Mouse (Mus musculus) hindbrain, embryonic 16.5 days (tissue): ENCODE measurements around the gene Rangap1. TPM values are rescaled to one million over a fixed set of nuclear protein-coding genes. Genes with fewer than 3 reads are reported as not detected.

ENCODE experiments used
- ATAC-seq: fragments of 200-750 bp; cut with Nextera tagmentation; 2 replicates; pipeline ENCODE4 v1.8.0; 2017; ENCODE audit warnings: moderate TSS enrichment, moderate library complexity
- H3K27ac ChIP-seq: fragments of 300-500 bp; sonication (generic); 2 replicates; pipeline ENCODE4 v1.5.1; 2014; ENCODE audit warnings: low read depth, mild to moderate bottlenecking, control low read depth, low read length, moderate library complexity
- H3K27me3 ChIP-seq: fragments of 300-500 bp; sonication (generic); replicated peaks from 2 replicates; pipeline ENCODE4 v1.6.1; 2014; ENCODE audit warnings: low read length; ENCODE audit not compliant: control insufficient read depth, insufficient read depth
- H3K36me3 ChIP-seq: fragments of 300-500 bp; sonication (generic); 2 replicates; pipeline ENCODE4 v1.6.1; 2014; ENCODE audit warnings: mild to moderate bottlenecking, low read length, moderate library complexity, mixed read lengths; ENCODE audit not compliant: control insufficient read depth, insufficient read depth
- H3K4me1 ChIP-seq: fragments of 300-500 bp; sonication (generic); 2 replicates; pipeline ENCODE4 v1.6.1; 2014; ENCODE audit warnings: low read depth, low read length; ENCODE audit not compliant: control insufficient read depth, insufficient read depth
- H3K4me2 ChIP-seq: fragments of 300-500 bp; sonication (generic); 2 replicates; pipeline ENCODE4 v1.6.1; 2014; ENCODE audit warnings: mild to moderate bottlenecking, low read length, control low read depth, moderate library complexity
- H3K4me3 ChIP-seq: fragments of 300-500 bp; sonication (generic); 2 replicates; pipeline ENCODE4 v1.5.1; 2014; ENCODE audit warnings: mild to moderate bottlenecking, low read length, control low read depth, moderate library complexity
- H3K9ac ChIP-seq: fragments of 300-500 bp; sonication (generic); 2 replicates; pipeline ENCODE4 v1.6.1; 2014; ENCODE audit warnings: low read depth, mild to moderate bottlenecking, control low read depth, low read length, moderate library complexity
- H3K9me3 ChIP-seq: fragments of 300-500 bp; sonication (generic); 2 replicates; pipeline ENCODE4 v1.6.1; 2014; ENCODE audit warnings: mild to moderate bottlenecking, low read length, moderate library complexity; ENCODE audit not compliant: control insufficient read depth
- WGBS: fragments of 180-500 bp; shearing (Covaris S2); extraction: QIAGEN DNeasy Blood & Tissue Kit; methylation state at CpG from one replicate; pipeline ENCODE4 v1.1.7; 2014; 5-methylcytosine and 5-hydroxymethylcytosine counted together
- polyA plus RNA-seq: library from polyadenylated mRNA; unstranded; fragments of >200 nt; fragmentation: Nextera tagmentation; extraction: Ambion mirVana; gene quantifications from 2 replicates; pipeline ENCODE4 v1.2.1, GENCODE M21; 2015

Gene Rangap1
- 164 and 165 TPM in 2 replicates for polyA plus RNA-seq

DNA sequence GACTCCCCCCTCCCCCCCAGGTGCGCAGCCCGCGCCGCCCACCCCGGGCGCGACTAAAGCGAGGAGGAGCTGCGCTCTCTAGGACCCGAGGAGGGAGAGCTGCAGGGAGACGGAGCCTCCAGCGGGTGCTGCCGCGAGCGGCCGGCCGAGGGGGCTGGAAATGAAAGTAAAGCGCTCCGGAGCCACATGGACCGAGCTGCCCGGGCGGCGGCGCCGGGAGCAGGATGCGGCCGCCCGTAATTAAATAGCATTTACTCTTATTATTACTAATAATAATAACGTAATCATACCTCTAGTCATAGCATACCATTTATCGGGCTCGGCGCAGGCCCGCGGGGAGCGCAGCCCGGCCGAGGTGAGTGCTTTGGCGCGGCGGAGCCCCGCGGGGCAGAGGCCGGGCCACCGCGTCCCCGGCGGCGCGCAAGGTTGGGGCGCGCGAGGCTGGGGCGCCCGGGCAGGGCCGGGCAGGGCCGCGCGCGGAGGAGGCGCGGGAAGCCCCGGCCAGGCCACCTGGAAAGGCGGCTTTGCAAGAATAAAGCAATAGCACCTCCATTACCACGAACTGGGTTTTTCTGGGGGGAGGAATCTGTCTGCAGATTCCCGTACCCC lies at the start of gene Rangap1, which contains the start of gene Zc3h7b:
Gene Rangap1 (minus strand): TSS at position 539 of the 609 bp plus-strand sequence.
Gene Zc3h7b (plus strand): TSS at position 66 of the 609 bp plus-strand sequence.
- Histone ChIP-seq H3K4me3 (peak within 1 kb of the TSS; percentile 97), H3K9me3 (no peaks in the 10 kb centered on the region), H3K36me3 (no peaks in the 10 kb centered on the region), H3K4me1 (peaks cover 20% of the 10 kb centered on the region), H3K4me2 (peak within 1 kb of the TSS; percentile 81), H3K9ac (peak within 1 kb of the TSS; percentile 95), H3K27ac (peak within 1 kb of the TSS; percentile 93), H3K27me3 (no peaks in the 10 kb centered on the region)
- ATAC-seq: peak; percentile 81
- under 1% methylated on average over 61 of the region's 65 CpGs for WGBS

DNA sequence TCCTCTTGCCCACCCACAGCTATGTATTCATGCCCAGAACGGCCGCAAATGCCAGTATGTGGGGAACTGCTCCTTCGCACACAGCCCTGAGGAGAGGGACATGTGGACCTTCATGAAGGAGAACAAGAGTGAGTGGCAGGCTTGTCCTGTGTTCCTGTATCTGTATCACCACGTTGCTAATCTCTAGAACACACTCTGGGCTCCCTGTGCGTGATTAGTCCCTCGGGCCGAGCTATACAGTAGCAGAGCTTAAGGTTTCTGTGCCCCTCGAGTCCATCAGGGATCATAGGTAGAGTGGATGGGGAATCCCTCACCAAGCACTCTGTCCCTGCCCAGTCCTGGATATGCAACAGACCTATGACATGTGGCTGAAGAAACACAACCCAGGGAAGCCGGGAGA lies 47.1 kb upstream of the Rangap1 start:
- ATAC-seq: no peak
- H3K27me3 ChIP-seq: no peaks in the 10 kb centered on the region
- H3K9me3 ChIP-seq: no peaks in the 10 kb centered on the region
- H3K4me2 ChIP-seq: no peak overlapping the region
- no peak overlapping the region for H3K4me3 ChIP-seq
- no peaks in the 10 kb centered on the region for H3K4me1 ChIP-seq
- peaks cover 42% of the 10 kb centered on the region for H3K36me3 ChIP-seq
- no peak overlapping the region for H3K9ac ChIP-seq
- WGBS: 91% methylated on average over 9 of the region's 9 CpGs
- H3K27ac ChIP-seq: no peak overlapping the region

DNA sequence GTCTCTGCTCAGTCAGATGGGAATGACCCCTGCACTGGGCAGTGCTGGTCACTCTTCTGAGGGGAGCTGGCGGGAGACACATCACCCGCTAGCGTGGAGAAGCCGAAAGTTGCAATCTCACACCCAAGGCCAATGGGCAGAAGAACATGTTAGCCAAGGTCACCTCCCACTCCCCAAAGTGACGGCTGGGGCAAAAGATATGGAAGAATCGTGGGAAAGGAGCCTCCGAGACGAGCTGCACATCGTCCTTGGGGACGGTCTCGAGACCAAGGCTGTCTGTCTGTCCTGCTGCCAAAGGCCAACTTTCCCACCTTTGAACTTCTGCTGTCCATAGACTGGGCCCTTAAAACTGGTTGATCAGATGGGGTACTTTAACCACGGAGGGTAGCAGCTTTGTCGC lies 42.2 kb upstream of the Rangap1 start:
- H3K9me3 ChIP-seq: no peaks in the 10 kb centered on the region
- H3K4me1 ChIP-seq: no peaks in the 10 kb centered on the region
- no peak overlapping the region for H3K27ac ChIP-seq
- no peak overlapping the region for H3K4me3 ChIP-seq
- no peak overlapping the region for H3K4me2 ChIP-seq
- no peaks in the 10 kb centered on the region for H3K27me3 ChIP-seq
- H3K36me3 ChIP-seq: peaks cover 51% of the 10 kb centered on the region
- ATAC-seq: no peak
- 96% methylated on average over 13 of the region's 13 CpGs for WGBS
- no peak overlapping the region for H3K9ac ChIP-seq

DNA sequence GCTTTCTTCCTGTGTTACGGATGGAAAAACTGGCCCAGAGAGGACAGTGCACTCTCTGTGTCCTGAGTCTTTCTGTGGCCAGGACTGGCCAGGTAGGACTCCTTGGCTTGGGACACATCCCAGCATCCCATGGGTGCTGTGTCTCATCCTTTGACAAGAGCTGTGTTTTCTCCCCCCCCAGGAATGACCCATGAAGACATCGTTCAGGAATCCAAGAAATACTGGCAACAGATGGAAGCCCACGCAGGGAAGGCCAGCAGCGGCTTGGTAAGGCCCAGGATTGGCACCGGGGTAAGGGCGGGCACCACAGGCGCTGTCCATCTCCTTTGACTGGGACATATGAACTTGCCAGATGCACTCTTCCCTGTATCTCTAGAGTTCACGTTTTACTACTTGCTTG lies 40.4 kb upstream of the Rangap1 start:
- ATAC-seq: no peak
- Histone ChIP-seq H3K4me1 (no peaks in the 10 kb centered on the region), H3K27me3 (no peaks in the 10 kb centered on the region), H3K9me3 (no peaks in the 10 kb centered on the region), H3K36me3 (peaks cover 56% of the 10 kb centered on the region), H3K27ac (no peak overlapping the region), H3K4me3 (no peak overlapping the region), H3K9ac (no peak overlapping the region), H3K4me2 (no peak overlapping the region)
- WGBS: 92% methylated on average over 8 of the region's 8 CpGs

DNA sequence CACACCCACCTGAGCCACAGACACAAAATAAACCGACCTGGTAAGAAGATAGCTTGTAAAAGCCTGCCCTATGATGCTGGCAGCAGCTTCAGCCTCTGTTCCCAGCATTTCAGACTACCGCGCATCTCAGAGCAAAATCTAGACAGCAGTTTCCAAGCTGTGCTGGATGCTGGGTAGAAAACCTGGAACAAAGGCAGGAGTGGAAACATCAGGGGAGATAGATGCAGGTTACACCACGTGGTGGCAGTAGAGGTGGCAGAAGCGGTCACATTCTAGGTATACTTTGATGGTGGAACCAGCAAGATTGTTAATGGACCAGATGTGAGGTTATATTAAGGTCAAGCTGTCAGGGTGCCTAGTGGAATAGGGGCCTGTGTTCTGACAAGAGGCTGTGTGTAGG lies 39.4 kb upstream of the Rangap1 start:
- H3K27me3 ChIP-seq: no peaks in the 10 kb centered on the region
- H3K9ac ChIP-seq: no peak overlapping the region
- H3K4me2 ChIP-seq: no peak overlapping the region
- H3K27ac ChIP-seq: no peak overlapping the region
- no peak overlapping the region for H3K4me3 ChIP-seq
- ATAC-seq: no peak
- peaks cover 60% of the 10 kb centered on the region for H3K36me3 ChIP-seq
- H3K4me1 ChIP-seq: no peaks in the 10 kb centered on the region
- no peaks in the 10 kb centered on the region for H3K9me3 ChIP-seq
- 69% methylated on average over 5 of the region's 5 CpGs for WGBS

DNA sequence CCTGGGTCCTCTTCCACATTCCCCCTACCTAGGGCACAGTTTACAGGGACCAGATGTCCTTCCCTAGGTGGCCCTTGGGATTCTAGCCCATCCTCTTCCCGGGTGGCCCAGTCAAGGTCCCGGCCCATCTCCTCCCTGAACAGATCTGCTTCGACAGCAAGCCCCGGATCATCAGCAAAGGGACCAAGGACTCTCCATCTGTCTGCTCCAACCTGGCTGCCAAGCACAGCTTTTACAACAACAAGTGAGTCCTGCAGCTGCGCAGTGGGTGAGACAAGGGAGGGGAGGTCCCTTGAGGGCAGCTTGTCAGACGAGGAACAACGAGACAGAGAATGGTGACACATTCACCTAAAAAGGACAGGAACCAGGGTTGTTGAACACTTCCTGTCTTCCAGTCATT lies 36.5 kb upstream of the Rangap1 start:
- Histone ChIP-seq H3K4me2 (no peak overlapping the region), H3K4me1 (no peaks in the 10 kb centered on the region), H3K27me3 (no peaks in the 10 kb centered on the region), H3K27ac (no peak overlapping the region), H3K36me3 (peaks cover 72% of the 10 kb centered on the region), H3K9me3 (no peaks in the 10 kb centered on the region), H3K4me3 (no peak overlapping the region), H3K9ac (no peak overlapping the region)
- 77% methylated on average over 7 of the region's 7 CpGs for WGBS
- no peak for ATAC-seq

DNA sequence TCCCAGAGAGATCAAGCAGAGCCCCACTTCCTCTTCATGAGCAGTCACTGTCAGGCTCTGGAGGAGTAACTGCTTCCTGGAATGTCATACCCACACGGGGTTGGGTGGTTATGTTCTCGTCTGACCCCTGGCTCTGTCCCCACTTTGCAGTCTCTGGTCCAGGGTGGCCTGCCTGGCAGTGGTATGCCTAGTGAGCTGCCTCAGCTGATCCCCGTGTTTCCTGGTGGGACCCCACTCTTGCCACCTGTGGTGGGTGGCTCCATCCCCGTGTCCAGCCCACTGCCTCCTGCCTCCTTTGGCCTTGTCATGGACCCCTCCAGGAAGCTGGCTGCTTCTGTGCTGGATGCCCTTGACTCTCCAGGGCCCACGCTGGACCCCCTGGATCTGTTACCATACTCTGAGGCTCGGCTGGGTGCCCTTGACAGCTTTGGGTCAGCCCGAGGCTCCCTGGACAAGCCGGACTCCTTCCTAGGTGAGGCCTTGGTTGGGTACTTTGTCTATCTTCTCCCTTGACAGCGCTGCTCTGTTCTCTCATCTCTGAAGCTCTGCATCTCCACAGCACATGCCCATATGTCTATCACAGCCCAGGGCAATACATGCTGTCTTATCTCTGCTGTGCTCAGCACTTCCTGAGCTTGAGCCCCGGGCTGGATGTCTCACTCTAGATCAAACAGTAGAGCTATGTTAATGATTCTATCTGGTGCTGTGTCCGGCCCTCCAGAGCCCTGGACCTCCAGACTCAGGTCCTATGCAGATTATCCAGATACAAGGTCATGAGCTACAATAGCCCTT lies 31.5 kb upstream of the Rangap1 start:
- no peak overlapping the region for H3K27ac ChIP-seq
- no peak overlapping the region for H3K4me3 ChIP-seq
- ATAC-seq: no peak
- H3K4me2 ChIP-seq: no peak overlapping the region
- H3K27me3 ChIP-seq: no peaks in the 10 kb centered on the region
- WGBS: 94% methylated on average over 11 of the region's 11 CpGs
- no peaks in the 10 kb centered on the region for H3K4me1 ChIP-seq
- peaks cover 69% of the 10 kb centered on the region for H3K36me3 ChIP-seq
- no peaks in the 10 kb centered on the region for H3K9me3 ChIP-seq
- H3K9ac ChIP-seq: no peak overlapping the region

DNA sequence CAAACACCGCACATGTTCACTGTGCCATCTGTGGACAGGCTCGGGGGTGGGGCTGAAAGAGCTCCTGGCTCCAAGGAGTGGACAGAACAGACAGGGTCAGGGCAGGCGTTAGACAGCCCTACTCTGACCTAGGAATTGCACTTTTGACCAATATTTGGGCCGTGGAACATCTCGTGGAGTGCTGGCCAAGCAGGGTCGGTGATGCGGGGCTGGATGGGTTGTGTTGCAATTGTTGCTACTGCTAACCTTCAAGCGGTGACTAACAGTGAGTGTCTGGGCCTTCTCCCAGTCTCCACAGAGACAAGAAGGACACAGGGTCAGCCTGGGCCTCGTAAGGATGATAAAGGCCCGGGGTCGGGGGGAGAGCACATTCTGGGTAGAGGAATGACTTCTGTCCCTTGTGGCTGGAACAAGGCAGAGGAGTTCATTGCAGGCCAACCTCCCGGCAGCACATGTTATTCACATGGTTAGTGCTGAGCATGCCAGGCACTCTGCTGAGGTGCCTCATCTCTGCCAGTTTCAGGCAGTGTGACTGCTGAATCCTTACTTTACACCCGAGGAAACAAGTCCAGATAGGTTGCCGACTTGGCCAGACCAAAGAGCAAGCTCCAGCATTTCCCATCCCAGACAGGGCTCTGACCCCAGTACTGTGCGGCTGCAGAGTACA lies 29.3 kb upstream of the Rangap1 start:
- Histone ChIP-seq H3K27ac (no peak overlapping the region), H3K4me3 (no peak overlapping the region), H3K9ac (no peak overlapping the region), H3K4me2 (no peak overlapping the region), H3K36me3 (peaks cover 56% of the 10 kb centered on the region), H3K27me3 (no peaks in the 10 kb centered on the region), H3K4me1 (no peaks in the 10 kb centered on the region), H3K9me3 (no peaks in the 10 kb centered on the region)
- no peak for ATAC-seq
- WGBS: 88% methylated on average over 15 of the region's 15 CpGs

DNA sequence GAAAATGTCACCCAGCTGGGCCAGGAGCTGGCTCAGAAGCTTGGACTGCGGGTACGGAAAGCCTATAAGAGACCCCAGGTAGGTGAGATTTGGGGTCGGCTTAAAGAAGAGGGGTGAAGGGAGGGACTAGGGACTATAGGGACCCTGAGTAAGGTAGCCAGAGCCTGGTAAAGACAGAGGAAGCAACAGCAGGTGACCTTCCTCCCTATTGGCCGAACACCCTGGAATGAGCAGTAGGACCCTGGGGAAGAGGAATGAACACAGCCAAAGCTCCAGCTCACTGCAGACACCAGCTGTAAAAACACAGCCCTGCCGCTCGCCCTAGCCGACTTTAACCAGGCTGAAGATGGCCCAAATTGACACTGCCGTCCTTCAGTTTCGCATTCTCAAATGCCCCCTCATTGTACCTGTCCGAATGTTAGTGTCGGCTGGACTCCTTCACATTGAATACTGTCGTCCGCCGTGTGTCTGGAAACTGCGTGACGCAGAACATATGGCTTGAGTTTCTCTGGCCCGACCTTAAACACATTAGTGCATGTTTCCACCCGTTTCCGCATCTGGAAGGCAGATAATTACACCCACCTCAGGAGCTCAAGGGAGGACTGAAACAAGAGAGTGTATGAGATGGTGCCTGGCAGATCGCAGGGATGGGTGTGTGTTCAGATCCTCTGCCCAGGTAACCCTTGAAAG lies 27.2 kb upstream of the Rangap1 start:
- Histone ChIP-seq H3K4me1 (no peaks in the 10 kb centered on the region), H3K9me3 (no peaks in the 10 kb centered on the region), H3K27ac (no peak overlapping the region), H3K36me3 (peaks cover 43% of the 10 kb centered on the region), H3K9ac (no peak overlapping the region), H3K4me3 (no peak overlapping the region), H3K4me2 (no peak overlapping the region), H3K27me3 (no peaks in the 10 kb centered on the region)
- ATAC-seq: no peak
- 83% methylated on average over 19 of the region's 20 CpGs for WGBS
